Mouse (Mus musculus): ENCODE results near the gene Bcl10.
A peak's percentile ranks its signal among the peaks of the same experiment; 100 is the strongest.

Bcl10 gene

DNA sequence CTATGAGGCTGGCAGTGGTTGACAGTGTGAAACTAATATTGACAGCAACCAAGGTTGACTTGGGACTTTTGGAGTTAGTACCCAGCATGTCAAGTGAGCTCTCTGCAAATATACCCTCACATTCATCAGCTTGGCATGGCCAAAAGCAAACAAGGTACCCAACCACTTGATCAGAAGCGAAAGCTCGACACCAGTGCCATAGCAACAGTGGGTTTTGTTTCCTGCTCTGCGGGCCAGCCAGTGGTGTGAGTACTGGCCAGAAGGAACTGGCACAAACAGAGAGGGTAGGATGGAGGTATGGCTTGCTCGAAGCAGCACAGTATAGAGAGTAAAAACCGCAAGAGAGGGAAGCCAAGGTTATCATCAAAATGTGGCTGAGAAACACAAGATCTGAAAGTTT is 6.2 kb upstream of the Bcl10 start:
- DNase-seq: no peak

- no peak for DNase-seq
Observed at GRCm38 (mm10) chr3:145916826-145917225, 5.8 kb upstream of the Bcl10 start.

- DNase-seq: no peak
Observed at GRCm38 (mm10) chr3:145922971-145923370, 367 bp downstream of the Bcl10 start.

DNA sequence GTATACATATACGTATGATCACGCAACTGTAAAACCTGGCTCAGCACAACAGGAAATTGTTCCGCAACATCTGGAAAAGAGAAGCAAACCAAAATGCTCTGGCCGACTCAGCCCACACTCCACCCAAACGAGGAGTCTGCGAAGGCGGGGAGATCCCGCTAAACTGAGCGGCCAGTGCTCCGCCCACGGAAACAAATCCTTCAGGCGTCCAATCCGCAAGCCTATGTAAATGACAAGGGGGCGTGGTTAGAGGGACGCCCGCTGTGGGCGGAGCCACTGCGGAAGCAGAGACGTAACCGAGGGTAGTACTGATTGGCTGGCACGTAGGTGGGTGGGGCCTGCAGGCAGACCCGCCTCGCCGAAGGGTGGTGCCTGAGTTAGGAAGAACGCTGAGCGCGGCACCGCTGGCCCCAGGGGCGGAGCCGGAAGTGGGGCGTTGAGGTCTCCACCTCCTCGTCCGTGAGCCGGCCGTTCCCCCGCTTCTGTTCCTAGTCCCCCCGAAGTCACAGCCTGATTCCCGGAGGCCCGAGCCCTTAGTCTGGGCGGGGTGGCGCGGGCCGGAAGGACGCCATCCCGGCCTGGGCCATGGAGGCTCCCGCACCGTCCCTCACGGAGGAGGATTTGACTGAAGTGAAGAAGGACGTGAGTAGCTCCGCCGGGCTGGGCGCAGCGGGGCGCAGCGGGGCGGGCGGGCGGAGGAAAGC is 1.4 kb downstream of the Bcl10 start:
- peak; percentile 99 for DNase-seq

DNA sequence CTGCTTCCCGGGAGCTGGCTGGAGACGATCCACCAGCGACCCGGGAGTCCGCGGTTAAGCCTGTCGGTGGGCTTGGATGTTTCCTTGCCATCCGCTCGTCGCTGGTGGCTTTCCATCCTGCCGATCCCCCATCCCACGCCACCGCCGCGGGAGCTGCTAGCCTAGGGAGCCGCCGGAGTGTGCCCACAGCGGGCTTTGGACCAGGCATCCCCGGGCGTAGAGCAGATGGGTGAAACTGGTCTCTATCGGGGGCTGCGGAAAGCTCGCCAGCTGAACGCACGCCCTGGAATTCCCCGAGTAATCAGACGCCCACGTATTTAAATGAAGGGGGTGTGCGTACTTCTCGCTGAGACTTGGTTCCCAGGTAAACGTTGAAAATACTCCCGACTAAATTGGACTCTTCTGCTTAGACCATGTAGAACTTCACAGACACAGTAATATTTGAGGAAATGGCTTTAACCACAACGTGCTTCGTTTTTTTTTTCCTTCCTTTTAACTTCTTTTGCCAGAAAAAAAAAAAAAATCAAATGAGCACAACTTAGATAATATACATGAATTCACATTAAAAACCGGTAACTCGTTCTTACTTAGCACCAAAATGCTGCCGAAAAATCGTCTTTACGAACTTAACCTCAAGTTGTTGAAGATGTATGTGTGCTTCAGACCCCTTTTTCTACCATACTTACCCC is 2.2 kb downstream of the Bcl10 start:
- DNase-seq: peak; percentile 79

GRCm38 (mm10) chr3:145925506-145925905 is 2.9 kb downstream of the Bcl10 start:
- DNase-seq: no peak

- no peak for DNase-seq
Observed at GRCm38 (mm10) chr3:145929525-145930400, 7.2 kb downstream of the Bcl10 start.

DNA sequence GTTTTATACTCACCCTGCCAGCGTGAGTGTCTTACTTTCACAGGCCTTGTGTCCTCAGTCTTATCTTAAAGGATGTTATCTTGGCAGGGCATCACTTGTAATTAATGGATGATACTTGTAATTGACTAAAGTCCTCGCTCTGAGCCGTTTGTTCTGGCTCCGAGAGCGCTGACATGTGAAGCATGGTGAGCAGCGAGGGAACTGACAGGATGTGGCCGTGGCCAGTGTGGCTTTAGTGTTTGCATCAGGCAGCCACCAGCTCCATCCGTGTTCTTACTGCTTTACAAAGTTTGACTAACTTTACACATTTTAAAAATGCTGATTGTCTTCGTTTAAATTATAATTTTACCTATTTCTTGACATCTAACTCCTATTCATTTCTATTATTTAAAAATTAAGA is 11.2 kb downstream of the Bcl10 start:
- DNase-seq: no peak

- DNase-seq: peak; percentile 89
Observed at GRCm38 (mm10) chr3:145937505-145938404, 15.2 kb downstream of the Bcl10 start, which contains the start of gene 2410004B18Rik. Gene 2410004B18Rik (plus strand): TSS chr3:145938014.

- peak; percentile 57 for DNase-seq
Observed at GRCm38 (mm10) chr3:145938405-145939349, 16.1 kb downstream of the Bcl10 start.

- DNase-seq: no peak
Observed at GRCm38 (mm10) chr3:145939402-145939801, 16.8 kb downstream of the Bcl10 start.

DNA sequence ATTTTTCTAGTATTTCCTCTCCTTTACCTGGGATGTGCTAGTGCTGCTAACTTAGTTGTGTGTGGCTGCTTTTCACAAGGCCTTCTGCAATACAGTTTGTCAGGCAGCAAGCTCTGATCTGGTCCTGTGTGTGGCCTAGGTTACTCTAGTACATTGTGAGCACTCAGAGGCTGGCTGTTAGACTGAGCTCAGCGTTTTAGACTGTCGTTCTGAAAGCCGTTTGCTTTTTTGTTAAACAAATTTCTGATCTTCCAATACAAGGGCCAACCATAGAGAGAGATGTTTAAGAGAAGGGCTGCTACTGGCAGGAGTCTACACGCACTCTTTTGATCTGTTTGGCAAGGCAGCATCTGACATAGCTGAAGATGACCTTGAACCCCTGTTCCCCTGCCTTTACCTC is 17.4 kb downstream of the Bcl10 start:
- no peak for DNase-seq

DNA sequence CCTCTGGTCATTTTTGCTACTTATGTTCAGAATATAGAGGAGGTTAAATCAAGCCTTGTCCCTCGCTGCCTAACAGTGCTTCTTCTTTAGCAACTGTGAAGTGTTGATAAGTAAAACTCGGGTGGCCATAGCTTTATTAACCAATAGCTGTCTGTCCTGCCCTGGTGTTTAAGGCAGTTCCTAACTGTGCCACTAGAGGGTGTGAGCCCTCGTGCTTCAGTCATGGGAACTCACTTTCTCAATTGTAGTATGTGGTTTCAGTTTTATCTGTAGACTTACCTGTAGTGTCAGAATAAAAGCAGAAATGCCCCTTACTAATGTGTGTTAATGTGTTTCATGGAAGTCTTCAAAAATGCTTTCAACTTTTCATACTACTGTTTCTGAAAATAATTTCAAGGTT is 19.4 kb downstream of the Bcl10 start:
- no peak for DNase-seq

DNA sequence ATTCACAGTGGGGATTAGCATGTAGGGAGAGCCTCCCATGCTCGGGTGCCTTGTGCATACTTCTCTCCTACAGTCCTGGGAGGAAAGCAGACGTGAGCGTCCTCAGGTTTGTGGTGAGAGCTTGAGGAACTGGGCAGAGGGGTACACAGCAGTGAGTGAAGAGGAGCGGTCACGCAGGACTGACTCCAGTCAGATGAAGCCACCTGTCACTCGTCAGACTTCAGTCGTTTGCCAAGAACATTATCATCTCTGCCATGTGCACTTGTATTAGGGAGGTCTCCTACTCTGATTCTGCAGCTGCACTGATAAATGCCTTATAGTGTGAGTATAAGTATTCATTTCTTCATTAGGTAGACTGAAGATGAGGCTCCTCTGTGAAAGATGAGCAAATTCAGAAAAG is 21.7 kb downstream of the Bcl10 start:
- no peak for DNase-seq

DNA sequence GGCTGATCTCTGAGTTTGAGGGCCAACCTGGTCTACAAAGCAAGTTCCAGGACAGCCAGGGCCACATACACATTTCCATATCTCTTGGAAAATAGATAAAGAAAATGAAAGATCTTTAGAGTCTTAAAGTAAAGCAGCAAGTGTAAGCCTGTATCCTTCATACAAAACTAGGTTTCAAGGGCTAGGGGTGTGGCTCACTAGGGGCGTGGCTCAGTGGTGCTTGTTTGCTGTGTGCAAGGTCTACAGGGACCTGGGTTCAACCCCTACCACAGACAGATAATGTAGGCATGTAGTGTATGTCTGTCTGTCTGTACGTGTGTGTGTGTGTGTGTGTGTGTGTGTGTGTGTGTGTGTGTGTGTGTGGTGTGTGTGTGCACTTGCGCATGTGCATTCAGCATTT is 23.3 kb downstream of the Bcl10 start:
- DNase-seq: no peak

DNA sequence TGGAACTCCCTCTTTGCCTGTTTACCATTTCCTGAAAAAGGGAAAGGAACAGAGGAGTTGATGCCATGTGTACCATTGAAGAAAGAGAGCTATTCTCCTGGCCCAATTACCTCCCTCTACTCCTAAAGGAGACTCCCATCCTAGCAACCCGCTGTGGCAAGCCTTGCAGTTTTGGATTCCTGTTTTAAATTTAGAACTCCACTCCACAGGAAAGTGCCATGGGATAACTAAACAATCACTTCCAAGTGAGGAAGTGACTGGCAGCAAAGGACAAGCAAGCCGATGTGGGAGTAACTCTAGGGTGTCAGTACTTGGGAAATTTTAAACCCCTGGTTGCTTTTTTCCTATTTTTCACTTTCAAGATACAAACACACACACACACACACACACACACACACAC is 24.1 kb downstream of the Bcl10 start:
- no peak for DNase-seq

DNA sequence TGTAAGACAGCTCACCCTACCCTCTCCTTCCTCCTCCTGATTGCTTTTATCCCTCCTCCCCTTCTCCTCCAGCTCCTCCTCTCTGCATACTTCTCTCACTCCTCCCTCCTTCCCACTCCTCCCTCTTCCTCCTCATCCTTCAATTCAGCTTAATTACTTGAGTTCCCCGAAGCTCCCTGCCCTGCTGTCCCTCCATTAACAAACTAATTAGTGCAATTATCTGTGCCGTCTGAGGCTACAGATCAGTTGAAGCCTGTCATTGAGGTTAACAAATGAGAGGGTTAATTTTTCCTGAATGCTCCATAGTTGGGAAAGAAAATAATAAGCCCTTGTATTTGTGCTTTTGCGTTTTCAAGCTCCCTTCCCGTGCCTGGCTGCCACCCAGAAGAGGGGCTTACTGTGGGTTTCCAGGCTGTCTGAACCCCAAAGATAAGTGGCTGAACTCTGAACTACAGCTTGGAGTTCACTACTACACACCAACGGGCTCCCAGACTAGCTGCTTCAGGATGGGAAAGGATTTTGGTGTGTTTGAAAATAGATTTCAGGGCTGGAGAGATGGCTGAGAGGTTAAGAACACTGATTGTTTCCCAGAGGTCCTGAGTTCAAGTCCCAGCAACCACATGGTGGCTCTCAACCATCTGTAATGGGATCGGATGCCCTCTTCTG is 25.1 kb downstream of the Bcl10 start:
- DNase-seq: no peak

DNA sequence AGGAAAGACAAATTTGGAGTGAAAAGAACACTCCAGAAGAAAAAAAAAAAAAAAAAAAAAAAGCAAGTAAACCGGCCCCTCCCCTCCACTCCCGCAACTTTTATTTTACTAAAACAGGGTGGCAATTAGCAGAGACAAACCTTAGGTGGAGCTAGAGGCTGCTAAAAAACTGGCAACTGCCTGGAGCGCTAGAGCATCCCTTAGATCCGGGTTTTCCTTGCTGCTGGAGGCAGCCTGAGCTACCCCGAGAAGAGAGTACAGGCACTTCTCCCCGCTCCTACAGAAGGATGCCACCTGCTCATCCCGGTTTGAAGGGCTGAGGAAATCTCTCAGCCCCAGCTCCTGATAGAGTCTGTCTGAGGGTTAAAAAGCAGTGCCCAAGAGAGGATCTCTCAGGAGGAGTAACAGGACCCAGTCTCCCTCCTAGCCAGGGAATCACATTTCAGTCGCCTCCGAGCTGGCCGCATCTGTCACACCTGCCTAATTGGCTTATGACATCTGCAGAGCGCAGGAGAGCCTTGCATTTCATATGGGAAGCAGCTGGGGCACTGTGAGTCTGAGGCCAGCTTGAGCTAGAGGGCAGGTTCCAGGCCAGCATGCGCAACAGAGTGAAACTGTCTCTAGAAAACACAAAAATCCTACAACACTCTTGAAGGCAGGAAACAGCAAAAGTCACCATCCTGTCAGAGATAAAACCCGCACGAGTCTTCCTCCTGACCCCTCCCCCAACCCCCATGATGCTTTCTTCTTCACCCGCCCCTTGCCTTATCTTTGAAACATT is 27.6 kb downstream of the Bcl10 start:
- peak; percentile 23 for DNase-seq

- DNase-seq: no peak
Observed at GRCm38 (mm10) chr3:145950815-145951130, 28.2 kb downstream of the Bcl10 start.
